Mouse (Mus musculus): ENCODE measurements around the gene Galnt2. TPM values are rescaled to one million over a fixed set of nuclear protein-coding genes. Genes with fewer than 3 reads are reported as not detected.

Galnt2 gene
- total and polyA plus RNA-seq, 3 experiments = 18.6 to 27.3 (median 23.6) TPM

DNA sequence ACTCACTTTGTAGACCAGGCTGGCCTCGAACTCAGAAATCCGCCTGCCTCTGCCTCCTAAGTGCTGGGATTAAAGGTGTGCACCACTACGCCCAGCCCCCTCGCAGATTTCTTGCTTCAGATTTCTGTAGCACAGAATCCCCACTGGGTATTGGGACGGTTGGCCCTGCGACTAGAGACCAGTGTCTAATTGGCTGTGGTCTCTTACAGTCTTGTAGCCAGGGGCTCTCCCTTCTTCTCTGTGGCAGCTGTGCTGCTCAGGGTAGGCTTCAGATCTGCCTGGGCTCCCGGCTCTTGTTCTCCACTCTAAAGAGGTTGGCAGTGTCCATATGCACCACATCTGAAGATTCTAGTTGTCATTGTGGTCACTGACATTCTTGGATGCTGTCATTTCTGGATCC lies 28.7 kb downstream of the Galnt2 start:
- H3K4me1 ChIP-seq (ENCODE audit: control insufficient read depth in 1 of 2, insufficient read depth in 2 of 2) = peaks cover 46 to 89% of the 10 kb centered on the region in 2 experiments
- no peaks in the 10 kb centered on the region for H3K27me3 ChIP-seq (replicated peaks)
- H3K9me3 ChIP-seq (replicated peaks; ENCODE audit: low read length) = peaks cover 4% of the 10 kb centered on the region
- H3K4me2 ChIP-seq (ENCODE audit: insufficient read depth, low read depth, poor library complexity, severe bottlenecking) = peak overlapping the region; percentile 52; the same call in 1 of the 2 replicates
- dilution Hi-C loops (cut with MboI; ENCODE audit: extremely low pct_ligation_motif_present, extremely low pct_unique_long_range_greater_than_20kb, low sequenced_read_pairs) = no loop called here
- no peak overlapping the region for H3K9ac ChIP-seq (ENCODE audit: insufficient read depth, low read depth)
- in situ Hi-C loops (cut with MboI; ENCODE audit: low pct_ligation_motif_present, low pct_unique_long_range_greater_than_20kb, low sequenced_read_pairs) = no loop called here
- TF ChIP-seq POLR2A (IDR thresholded peaks at IDR 0.05; ENCODE audit: low read depth, low read length) (no peak), NRF1 (IDR thresholded peaks at IDR 0.05; ENCODE audit: low read depth, low read length) (peak; percentile 19; the same call in 1 of the 2 replicates), ZMIZ1 (IDR thresholded peaks at IDR 0.05; ENCODE audit: low read depth, low read length) (no peak), BHLHE40 (IDR thresholded peaks at IDR 0.05; ENCODE audit: low read depth, low read length) (peak; percentile 37), SMC3 (IDR thresholded peaks at IDR 0.05; ENCODE audit: low read depth, low read length) (peak; percentile 18; the same call in 1 of the 2 replicates), RCOR1 (conservative IDR thresholded peaks at IDR 0.05; ENCODE audit: low read depth, low read length) (no peak), MAFK (IDR thresholded peaks at IDR 0.05; ENCODE audit: insufficient replicate concordance, low read length) (0 out of 2 replicates have a peak, but pooled peaks have one; percentile 5), E2F4 (IDR thresholded peaks at IDR 0.05; ENCODE audit: insufficient replicate concordance, low read depth, low read length) (no peak), CHD2 (IDR thresholded peaks at IDR 0.05; ENCODE audit: low read length) (peak; percentile 60), ZKSCAN1 (IDR thresholded peaks at IDR 0.05; ENCODE audit: borderline replicate concordance, low read depth, low read length) (no peak), CHD1 (IDR thresholded peaks at IDR 0.05; ENCODE audit: low read depth, low read length) (no peak), MEF2A (IDR thresholded peaks at IDR 0.05; ENCODE audit: borderline replicate concordance, low read depth, low read length) (peak; percentile 56; the same call in 1 of the 2 replicates), TBP (conservative IDR thresholded peaks at IDR 0.05; ENCODE audit: low read depth, low read length) (0 out of 2 replicates have a peak, but pooled peaks have one; percentile 26), USF2 (conservative IDR thresholded peaks at IDR 0.05; ENCODE audit: low read depth, low read length) (no peak), CTCF (conservative IDR thresholded peaks at IDR 0.05 in 1 of 2, IDR thresholded peaks at IDR 0.05 in 1 of 2; ENCODE audit: low read depth in 2 of 2, low read length in 2 of 2) (no peak), TCF12 (IDR thresholded peaks at IDR 0.05; ENCODE audit: low read depth, low read length) (peak; percentile 55; the same call in 1 of the 2 replicates), JUND (conservative IDR thresholded peaks at IDR 0.05; ENCODE audit: low read depth, low read length) (no peak), EP300 (IDR thresholded peaks at IDR 0.05; ENCODE audit: low read length) (peak; percentile 47; the same call in 1 of the 2 replicates), JUN (IDR thresholded peaks at IDR 0.05; ENCODE audit: insufficient read depth, low read depth, low read length) (no peak), MYC (IDR thresholded peaks at IDR 0.05; ENCODE audit: low read depth, low read length) (no peak), IRF4 (IDR thresholded peaks at IDR 0.05; ENCODE audit: low read depth, low read length) (peak; percentile 49), RAD21 (IDR thresholded peaks at IDR 0.05; ENCODE audit: low read depth, low read length) (no peak; the same call in none of the 2 replicates), ELF1 (IDR thresholded peaks at IDR 0.05; ENCODE audit: low read depth, low read length) (0 out of 2 replicates have a peak, but pooled peaks have one; percentile 19), ETS1 (conservative IDR thresholded peaks at IDR 0.05; ENCODE audit: low read depth, low read length) (peak; percentile 47), USF1 (IDR thresholded peaks at IDR 0.05; ENCODE audit: low read depth, low read length) (no peak)
- H3K36me3 ChIP-seq (replicated peaks in 1 of 2; ENCODE audit: control insufficient read depth in 1 of 2, insufficient read depth in 1 of 2, low read length in 1 of 2) = peaks cover 4 to 41% of the 10 kb centered on the region in 2 experiments
- no peaks in the 10 kb centered on the region for H3K79me2 ChIP-seq (replicated peaks; ENCODE audit: control insufficient read depth, extremely low read depth, insufficient read depth, poor library complexity, severe bottlenecking)
- peak overlapping the region in 2 of 3 experiments; percentile 2 to 12 for H3K4me3 ChIP-seq (replicated peaks in 1 of 3; ENCODE audit: low read depth in 2 of 3, low read length in 2 of 3, poor library complexity in 1 of 3)
- peak overlapping the region; percentile 29 for H3K27ac ChIP-seq (ENCODE audit: insufficient read depth, low read depth)
- peak; percentile 90 for DNase-seq (ENCODE audit: extremely low read depth)

Data from CH12.LX (cell line).